Mouse (Mus musculus): ENCODE data around the gene Gm40193.
"Not testable (repeated sequence)": the region's sequence is repeated elsewhere in the genome, so short reads cannot be mapped to it uniquely, and the experiment has no call there.

Gm40193 gene

GRCm38 (mm10) chr11:70532839-70533238, at the start of gene Gm40193:
Gm40193 (minus strand) TSS chr11:70532939.
- no peak for DNase-seq (ENCODE audit: low spot score in 2 of 2)

- DNase-seq (ENCODE audit: low spot score in 2 of 2) = no peak
Measured at GRCm38 (mm10) chr11:70582196-70582595, 49.5 kb upstream of the Gm40193 start.

- no peak for DNase-seq (ENCODE audit: low spot score in 2 of 2)
Measured at GRCm38 (mm10) chr11:70580921-70581320, 48.2 kb upstream of the Gm40193 start.

GRCm38 (mm10) chr11:70580358-70580720, 47.6 kb upstream of the Gm40193 start:
- DNase-seq (ENCODE audit: low spot score in 2 of 2) = no peak

- no peak for DNase-seq (ENCODE audit: low spot score in 2 of 2)
Measured at GRCm38 (mm10) chr11:70579710-70580357, 47.1 kb upstream of the Gm40193 start.

GRCm38 (mm10) chr11:70578962-70579361, 46.2 kb upstream of the Gm40193 start:
- no peak for DNase-seq (ENCODE audit: low spot score in 2 of 2)

GRCm38 (mm10) chr11:70577201-70577600, 44.5 kb upstream of the Gm40193 start:
- no peak for DNase-seq (ENCODE audit: low spot score in 2 of 2)

GRCm38 (mm10) chr11:70573872-70574271, 41.1 kb upstream of the Gm40193 start:
- no peak for DNase-seq (ENCODE audit: low spot score in 2 of 2)

GRCm38 (mm10) chr11:70572348-70572902, 39.7 kb upstream of the Gm40193 start:
- DNase-seq (ENCODE audit: low spot score in 2 of 2) = no peak

- DNase-seq (ENCODE audit: low spot score in 2 of 2) = no peak
Measured at GRCm38 (mm10) chr11:70571641-70572040, 38.9 kb upstream of the Gm40193 start.

- not testable (repeated sequence) for DNase-seq (ENCODE audit: low spot score in 2 of 2)
Measured at GRCm38 (mm10) chr11:70570614-70571013, 37.9 kb upstream of the Gm40193 start.

GRCm38 (mm10) chr11:70566586-70566985, 33.8 kb upstream of the Gm40193 start:
- no peak for DNase-seq (ENCODE audit: low spot score in 2 of 2)

GRCm38 (mm10) chr11:70564276-70564873, 31.6 kb upstream of the Gm40193 start:
- DNase-seq (ENCODE audit: low spot score in 2 of 2) = no peak

GRCm38 (mm10) chr11:70563470-70564275, 30.9 kb upstream of the Gm40193 start:
- peak in 1 of 2 experiments; percentile 26 for DNase-seq (ENCODE audit: low spot score in 2 of 2)

GRCm38 (mm10) chr11:70562995-70563469, 30.3 kb upstream of the Gm40193 start:
- DNase-seq (ENCODE audit: low spot score in 2 of 2) = no peak

GRCm38 (mm10) chr11:70562287-70562994, 29.7 kb upstream of the Gm40193 start, which contains the start of gene Mink1:
Mink1 (plus strand) TSS chr11:70562881.
- DNase-seq (ENCODE audit: low spot score in 2 of 2) = peak; percentile 87 to 89

GRCm38 (mm10) chr11:70561937-70562286, 29.2 kb upstream of the Gm40193 start:
- DNase-seq (ENCODE audit: low spot score in 2 of 2) = no peak

- DNase-seq (ENCODE audit: low spot score in 2 of 2) = no peak
Measured at GRCm38 (mm10) chr11:70557545-70557944, 24.8 kb upstream of the Gm40193 start.

- no peak for DNase-seq (ENCODE audit: low spot score in 2 of 2)
Measured at GRCm38 (mm10) chr11:70553940-70554339, 21.2 kb upstream of the Gm40193 start.

GRCm38 (mm10) chr11:70551526-70551925, 18.8 kb upstream of the Gm40193 start:
- DNase-seq (ENCODE audit: low spot score in 2 of 2) = no peak

GRCm38 (mm10) chr11:70544496-70544895, 11.8 kb upstream of the Gm40193 start:
- DNase-seq (ENCODE audit: low spot score in 2 of 2) = no peak

GRCm38 (mm10) chr11:70541415-70541814, 8.7 kb upstream of the Gm40193 start:
- DNase-seq (ENCODE audit: low spot score in 2 of 2) = no peak
